Mouse (Mus musculus): Measurements from ENCODE around the gene Klhl29. TPM values are rescaled to one million over a fixed set of nuclear protein-coding genes. Genes with fewer than 3 reads are reported as not detected.

Klhl29 gene
- total and polyA plus RNA-seq, 3 experiments, result not detected

DNA sequence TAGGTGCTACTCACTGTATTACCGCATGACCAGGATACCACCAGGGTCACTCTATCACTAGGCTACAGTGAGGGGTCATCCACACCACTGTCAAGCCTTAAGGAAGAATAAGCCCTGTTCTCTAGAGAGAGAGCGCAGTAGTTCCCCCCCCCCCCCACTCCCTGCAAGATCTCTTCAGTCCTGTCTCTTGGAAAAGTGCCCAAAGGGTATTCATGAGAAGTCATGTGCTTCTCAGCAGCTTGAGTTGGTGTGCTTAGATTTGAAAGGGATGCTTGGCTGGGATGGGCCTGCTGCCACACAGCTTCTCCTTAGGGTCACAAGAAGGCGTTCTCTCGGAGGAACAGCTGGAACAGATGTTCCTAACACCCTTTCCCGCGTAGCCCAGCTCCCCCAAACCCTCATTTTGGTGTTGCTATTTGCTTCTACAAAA is 100.0 kb downstream of the Klhl29 start:
- Histone ChIP-seq H3K27me3 (ENCODE audit: control insufficient read depth in 1 of 2, insufficient read depth in 2 of 2, low read length in 2 of 2) (no peaks in the 10 kb centered on the region), H3K79me2 (ENCODE audit: control insufficient read depth, insufficient read depth, low read length, poor library complexity) (no peaks in the 10 kb centered on the region), H3K36me3 (ENCODE audit: control insufficient read depth in 1 of 2, insufficient read depth in 2 of 2, low read length in 2 of 2) (no peaks in the 10 kb centered on the region), H3K9me3 (replicated peaks; ENCODE audit: insufficient read depth, low read length) (no peaks in the 10 kb centered on the region), H3K4me3 (ENCODE audit: control insufficient read depth in 1 of 2, insufficient read depth in 1 of 2, low read depth in 2 of 2, low read length in 2 of 2) (no peak overlapping the region), H3K27ac (ENCODE audit: control insufficient read depth, low read depth, low read length) (no peak overlapping the region), H3K9ac (ENCODE audit: control insufficient read depth, low read depth, low read length, poor library complexity, severe bottlenecking) (no peak overlapping the region), H3K4me1 (ENCODE audit: control insufficient read depth in 1 of 2, insufficient read depth in 2 of 2, low read length in 2 of 2) (no peaks in the 10 kb centered on the region)
- TF ChIP-seq ZMIZ1 (IDR thresholded peaks at IDR 0.05; ENCODE audit: low read depth, low read length) (no peak), USF1 (IDR thresholded peaks at IDR 0.05; ENCODE audit: low read depth, low read length) (no peak), TBP (IDR thresholded peaks at IDR 0.05; ENCODE audit: low read depth, low read length) (no peak), MYC (IDR thresholded peaks at IDR 0.05; ENCODE audit: low read depth, low read length) (no peak), RCOR1 (IDR thresholded peaks at IDR 0.05; ENCODE audit: low read depth, low read length) (no peak), NRF1 (IDR thresholded peaks at IDR 0.05; ENCODE audit: insufficient read depth, low read depth, low read length, poor library complexity, severe bottlenecking) (no peak)
- no peak for DNase-seq (ENCODE audit: low read depth, low spot score)

DNA sequence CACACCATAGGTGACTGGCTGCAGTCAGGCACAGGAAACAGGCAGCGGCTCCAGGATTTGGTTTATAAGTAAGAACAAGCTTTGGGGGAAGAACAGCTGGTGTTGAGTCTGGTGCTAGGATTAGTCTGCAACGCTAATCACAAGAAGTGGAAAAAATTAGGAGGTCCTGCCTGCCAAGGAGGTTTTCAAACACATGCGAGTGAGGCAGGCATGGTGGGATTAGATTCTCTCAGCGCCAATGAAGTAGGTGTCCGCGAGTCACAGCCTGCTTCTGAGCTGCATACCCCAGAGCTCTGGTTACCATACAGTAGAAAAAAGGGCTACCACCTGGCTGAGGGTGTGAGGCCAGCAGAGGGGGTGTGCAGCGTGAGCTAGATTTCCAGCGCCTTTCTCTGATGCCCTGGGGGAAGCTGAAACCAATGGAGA is 101.0 kb downstream of the Klhl29 start:
- TF ChIP-seq RAD21 (IDR thresholded peaks at IDR 0.05; ENCODE audit: low read depth, low read length), result no peak
- TF ChIP-seq NELFE (IDR thresholded peaks at IDR 0.05; ENCODE audit: low read depth, low read length), result no peak
- TF ChIP-seq HCFC1 (IDR thresholded peaks at IDR 0.05; ENCODE audit: low read depth, low read length), result no peak
- TF ChIP-seq SMC3 (IDR thresholded peaks at IDR 0.05; ENCODE audit: low read depth, low read length), result no peak
- no peak for TF ChIP-seq TCF12 (IDR thresholded peaks at IDR 0.05; ENCODE audit: low read depth, low read length)
- no peak for TF ChIP-seq MYC (IDR thresholded peaks at IDR 0.05; ENCODE audit: low read depth, low read length)
- TF ChIP-seq BHLHE40 (IDR thresholded peaks at IDR 0.05; ENCODE audit: borderline replicate concordance, low read depth, low read length), result no peak
- TF ChIP-seq MYB (IDR thresholded peaks at IDR 0.05; ENCODE audit: low read depth, low read length), result no peak
- no peak for TF ChIP-seq POLR2AphosphoS2 (IDR thresholded peaks at IDR 0.05; ENCODE audit: low read length)
- no peak for TF ChIP-seq CHD1 (IDR thresholded peaks at IDR 0.05; ENCODE audit: low read depth, low read length)
- TF ChIP-seq ZC3H11A (IDR thresholded peaks at IDR 0.05; ENCODE audit: low read depth, low read length), result no peak
- TF ChIP-seq TBP (IDR thresholded peaks at IDR 0.05; ENCODE audit: low read depth, low read length), result no peak
- TF ChIP-seq MAFK (IDR thresholded peaks at IDR 0.05; ENCODE audit: borderline replicate concordance, low read depth, low read length), result no peak
- no peak overlapping the region for H3K27ac ChIP-seq (ENCODE audit: control insufficient read depth, low read depth, low read length)
- H3K36me3 ChIP-seq (ENCODE audit: control insufficient read depth in 1 of 2, insufficient read depth in 2 of 2, low read length in 2 of 2), result no peaks in the 10 kb centered on the region
- H3K27me3 ChIP-seq (ENCODE audit: control insufficient read depth in 1 of 2, insufficient read depth in 2 of 2, low read length in 2 of 2), result no peaks in the 10 kb centered on the region
- H3K9ac ChIP-seq (ENCODE audit: control insufficient read depth, low read depth, low read length, poor library complexity, severe bottlenecking), result no peak overlapping the region
- no peaks in the 10 kb centered on the region for H3K9me3 ChIP-seq (replicated peaks; ENCODE audit: insufficient read depth, low read length)
- DNase-seq (ENCODE audit: low read depth, low spot score), result no peak
- H3K79me2 ChIP-seq (ENCODE audit: control insufficient read depth, insufficient read depth, low read length, poor library complexity), result no peaks in the 10 kb centered on the region
- H3K4me1 ChIP-seq (ENCODE audit: control insufficient read depth in 1 of 2, insufficient read depth in 2 of 2, low read length in 2 of 2), result no peaks in the 10 kb centered on the region
- H3K4me3 ChIP-seq (ENCODE audit: control insufficient read depth in 1 of 2, insufficient read depth in 1 of 2, low read depth in 2 of 2, low read length in 2 of 2), result no peak overlapping the region
